Mouse (Mus musculus): Measurements from ENCODE around the gene Zfp968. TPM values are rescaled to one million over a fixed set of nuclear protein-coding genes. Genes with fewer than 3 reads are reported as not detected.
"Not testable (repeated sequence)": the region's sequence is repeated elsewhere in the genome, so short reads cannot be mapped to it uniquely, and the experiment has no call there.

The Zfp968 gene
- 3.5 and 5.7 TPM in 2 replicates for polyA plus RNA-seq (2015; fragmentation: Nextera tagmentation; extraction: Ambion mirVana)

- not testable (repeated sequence) for ATAC-seq (ENCODE audit: insufficient number of reproducible peaks, low FRiP score, low TSS enrichment, low read depth); H3K9ac ChIP-seq; H3K4me1 ChIP-seq; H3K4me3 ChIP-seq; H3K27me3 ChIP-seq; H3K27ac ChIP-seq; H3K36me3 ChIP-seq; H3K4me2 ChIP-seq; H3K9me3 ChIP-seq
- WGBS: no CpG with 5 or more reads among the region's 6 CpGs
Measured at GRCm38 (mm10) chr2:175372136-175372535, at the start of gene Zfp968. Gene Zfp968 (plus strand): TSS chr2:175372436.

GRCm38 (mm10) chr2:175338097-175338496 lies 34.1 kb upstream of the Zfp968 start, which contains the start of gene Gm4631:
Gene Gm4631 (minus strand): TSS chr2:175338197.
- H3K9ac ChIP-seq; H3K4me3 ChIP-seq; H3K27me3 ChIP-seq; H3K27ac ChIP-seq; H3K4me2 ChIP-seq; H3K4me1 ChIP-seq; ATAC-seq (ENCODE audit: insufficient number of reproducible peaks, low FRiP score, low TSS enrichment, low read depth); H3K9me3 ChIP-seq; H3K36me3 ChIP-seq: not testable (repeated sequence)
- WGBS: no CpG with 5 or more reads among the region's 8 CpGs

Other genes starting within 250 kb of the Zfp968 start
- gene Gm14399, start 230.4 kb upstream of the Zfp968 start, polyA plus RNA-seq (2015; fragmentation: Nextera tagmentation; extraction: Ambion mirVana): 3.9 and 6.1 TPM in 2 replicates
- gene Gm14443, start 196.6 kb upstream of the Zfp968 start, polyA plus RNA-seq (2015; fragmentation: Nextera tagmentation; extraction: Ambion mirVana): 0.60 and 0.84 TPM in 2 replicates
- gene Gm14391, start 165.5 kb upstream of the Zfp968 start, polyA plus RNA-seq (2015; fragmentation: Nextera tagmentation; extraction: Ambion mirVana): 6.7 and 10.5 TPM in 2 replicates
- 2.7 TPM in 1 of 2 replicates, not detected in the other for gene Gm14440, start 97.3 kb upstream of the Zfp968 start, polyA plus RNA-seq (2015; fragmentation: Nextera tagmentation; extraction: Ambion mirVana)
- gene Gm4631, start 34.2 kb upstream of the Zfp968 start, polyA plus RNA-seq (2015; fragmentation: Nextera tagmentation; extraction: Ambion mirVana): 15.7 and 17.6 TPM in 2 replicates
- 9.8 and 14.8 TPM in 2 replicates for gene Gm4724, start 63.4 kb downstream of the Zfp968 start, polyA plus RNA-seq (2015; fragmentation: Nextera tagmentation; extraction: Ambion mirVana)
- gene Zfp965, start 97.5 kb downstream of the Zfp968 start, polyA plus RNA-seq (2015; fragmentation: Nextera tagmentation; extraction: Ambion mirVana): 5.6 and 7.1 TPM in 2 replicates

Data from limb, embryonic 15.5 days (tissue).